Mouse (Mus musculus): Measurements from ENCODE around the gene Padi6. TPM values are rescaled to one million over a fixed set of nuclear protein-coding genes. Genes with fewer than 3 reads are reported as not detected.

The Padi6 gene
- polyA plus RNA-seq, 1 experiment from 2014 or later, result not detected

DNA sequence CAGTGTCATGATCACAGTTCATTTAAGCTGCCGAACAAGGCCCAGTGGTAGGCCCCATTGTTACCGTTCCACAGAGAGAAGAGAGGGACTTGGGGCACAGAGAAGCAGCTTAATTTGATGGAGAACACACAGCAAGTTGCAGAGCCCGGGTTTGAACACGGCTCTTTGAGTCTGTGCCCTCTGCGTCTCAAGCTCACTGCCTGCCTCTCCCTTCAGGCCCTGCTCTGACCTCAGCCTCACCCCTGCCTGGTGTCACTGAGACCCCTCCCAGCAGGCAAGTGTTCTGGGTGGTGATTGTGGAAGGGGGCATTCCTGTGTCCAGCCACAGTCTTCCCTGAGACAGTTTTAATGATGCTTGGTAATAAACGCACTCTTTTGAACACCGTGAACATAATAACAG is 47.3 kb downstream of the Padi6 start:
- ATAC-seq (ENCODE audit: low read depth) (no peak), DNase-seq (no peak)
- Histone ChIP-seq H3K4me2 (no peak overlapping the region; the same call in 1 of the 2 replicates), H3K9me3 (replicated peaks) (no peaks in the 10 kb centered on the region), H3K36me3 (no peaks in the 10 kb centered on the region), H3K27ac (peak overlapping the region; percentile 91), H3K9ac (0 out of 2 replicates have a peak overlapping the region, but pooled peaks have one; percentile 60), H3K4me3 (replicated peaks) (no peak overlapping the region), H3K4me1 (replicated peaks) (peaks cover 88% of the 10 kb centered on the region), H3K27me3 (no peaks in the 10 kb centered on the region)
- 83% methylated on average over 7 of the region's 7 CpGs for WGBS (ENCODE audit: insufficient replicate concordance)

DNA sequence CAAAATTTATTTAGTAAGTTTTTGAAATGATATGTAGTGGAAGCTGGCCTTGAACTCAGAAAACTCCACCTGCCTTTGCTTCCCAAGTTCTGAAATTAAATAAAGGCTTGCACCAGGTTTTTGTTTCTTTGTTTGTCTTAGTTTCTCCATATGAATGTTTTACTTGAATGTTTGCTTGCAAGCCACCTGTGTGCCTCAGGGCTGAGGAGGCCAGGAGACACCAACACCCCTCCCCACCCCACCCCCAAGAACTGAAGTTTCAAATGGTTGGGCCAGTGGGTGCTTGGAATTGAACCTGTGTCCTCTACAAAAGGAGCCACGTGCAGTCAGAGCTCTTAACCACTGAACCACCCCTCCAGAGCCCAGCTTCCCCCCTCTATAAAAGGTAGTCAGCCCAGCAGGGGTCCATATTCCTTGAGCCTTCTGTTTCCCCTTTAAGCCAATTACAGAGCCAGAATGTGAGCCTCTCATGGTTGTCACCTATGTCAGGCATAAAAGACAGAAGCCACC is 47.8 kb downstream of the Padi6 start:
- no peaks in the 10 kb centered on the region for H3K36me3 ChIP-seq
- no peak overlapping the region for H3K4me3 ChIP-seq (replicated peaks)
- ATAC-seq (ENCODE audit: low read depth), result no peak
- DNase-seq, result no peak
- WGBS (ENCODE audit: insufficient replicate concordance), result 45% methylated on average over 1 of the region's 1 CpGs
- no peaks in the 10 kb centered on the region for H3K27me3 ChIP-seq
- 0 out of 2 replicates have a peak overlapping the region, but pooled peaks have one; percentile 60 for H3K9ac ChIP-seq
- peaks cover 89% of the 10 kb centered on the region for H3K4me1 ChIP-seq (replicated peaks)
- H3K9me3 ChIP-seq (replicated peaks), result no peaks in the 10 kb centered on the region
- peak overlapping the region; percentile 91; the same call in 1 of the 2 replicates for H3K27ac ChIP-seq
- H3K4me2 ChIP-seq, result no peak overlapping the region

DNA sequence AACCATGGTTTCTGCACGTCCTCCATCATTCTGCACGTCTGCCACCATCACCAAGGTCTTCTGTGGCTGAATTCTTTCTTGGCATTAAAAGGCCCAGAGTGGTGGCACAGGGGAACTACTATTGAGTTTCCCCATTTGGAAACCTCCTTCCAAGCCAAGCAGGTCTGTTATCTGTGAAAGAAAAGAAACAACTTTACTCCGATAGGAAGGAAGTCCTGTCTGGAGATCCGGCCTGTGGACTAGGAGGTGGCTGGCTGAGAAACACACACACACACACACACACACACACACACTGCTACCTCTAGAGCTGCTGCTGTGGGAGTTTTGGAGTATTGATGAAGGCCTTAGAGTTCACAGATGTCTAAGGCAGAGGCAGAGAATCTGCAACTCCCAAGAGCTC is 48.9 kb downstream of the Padi6 start:
- no peak for DNase-seq
- Histone ChIP-seq H3K4me2 (no peak overlapping the region), H3K9ac (peak overlapping the region; percentile 45), H3K9me3 (replicated peaks) (no peaks in the 10 kb centered on the region), H3K4me1 (replicated peaks) (peaks cover 89% of the 10 kb centered on the region), H3K4me3 (replicated peaks) (no peak overlapping the region), H3K36me3 (no peaks in the 10 kb centered on the region), H3K27me3 (no peaks in the 10 kb centered on the region), H3K27ac (peak overlapping the region; percentile 61)
- 28% methylated on average over 4 of the region's 4 CpGs for WGBS (ENCODE audit: insufficient replicate concordance)
- no peak for ATAC-seq (ENCODE audit: low read depth)

DNA sequence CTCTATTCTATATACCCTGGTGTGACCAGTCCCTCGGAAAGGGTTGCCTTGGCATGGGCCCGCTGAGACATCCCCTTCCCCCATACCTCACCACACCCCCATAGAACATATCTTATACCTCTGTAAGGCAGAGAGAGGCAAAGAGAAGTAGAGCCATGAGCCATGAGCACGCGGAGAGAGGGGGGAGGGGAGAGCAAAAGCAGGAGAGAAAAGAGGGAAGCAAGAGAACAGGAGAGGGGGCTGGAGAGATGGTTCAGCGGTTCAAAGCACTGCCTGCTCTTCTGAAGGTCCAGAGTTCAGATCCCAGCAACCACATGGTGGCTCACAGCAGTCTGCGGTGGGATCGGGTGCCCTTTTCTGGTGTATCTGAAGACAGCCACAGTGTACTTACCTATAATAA is 51.0 kb downstream of the Padi6 start:
- Histone ChIP-seq H3K4me2 (no peak overlapping the region), H3K27ac (peak overlapping the region; percentile 59), H3K9ac (peak overlapping the region; percentile 1; the same call in 1 of the 2 replicates), H3K4me3 (replicated peaks) (no peak overlapping the region), H3K9me3 (replicated peaks) (no peaks in the 10 kb centered on the region), H3K27me3 (no peaks in the 10 kb centered on the region), H3K4me1 (replicated peaks) (peaks cover 96% of the 10 kb centered on the region), H3K36me3 (no peaks in the 10 kb centered on the region)
- DNase-seq, result no peak
- ATAC-seq (ENCODE audit: low read depth), result no peak
- WGBS (ENCODE audit: insufficient replicate concordance), result 44% methylated on average over 7 of the region's 7 CpGs

DNA sequence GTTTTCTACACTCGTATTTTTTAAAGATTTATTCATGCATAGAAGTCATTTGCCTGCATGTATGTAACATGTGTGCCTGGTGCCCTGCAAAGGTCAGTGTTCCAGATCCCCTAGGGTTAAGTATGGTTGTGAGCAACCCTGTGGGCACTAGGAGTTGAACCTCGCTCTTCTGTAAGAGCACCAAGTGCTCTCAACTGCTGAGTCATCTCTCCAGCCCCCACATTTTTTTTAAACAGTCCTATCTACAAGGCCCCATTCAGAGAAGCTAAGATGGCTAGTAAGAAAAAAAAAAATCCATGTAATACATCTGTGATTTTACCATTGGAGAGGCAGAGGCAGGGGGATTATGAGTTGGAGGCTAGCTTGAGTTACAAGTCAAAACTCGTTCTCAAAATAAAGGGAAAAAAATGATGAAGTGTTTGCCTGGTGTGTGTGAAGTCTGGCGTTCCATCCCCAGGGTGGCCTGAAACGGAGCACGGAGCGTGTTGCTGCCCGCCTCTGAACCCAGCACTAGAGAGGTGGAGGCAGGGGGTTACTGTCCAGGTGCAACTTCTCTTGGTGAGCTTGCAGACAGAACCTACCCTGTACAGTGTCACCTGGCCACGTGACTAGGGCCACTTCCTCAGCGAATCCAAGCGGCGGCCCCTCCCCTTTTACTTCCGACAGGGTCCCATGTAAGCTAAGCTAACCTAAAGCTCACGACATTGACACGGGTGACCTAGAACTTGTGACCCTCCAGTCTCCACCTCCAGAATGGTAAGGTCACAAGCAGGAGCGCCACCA is 52.4 kb downstream of the Padi6 start:
- Histone ChIP-seq H3K9ac (peak overlapping the region; percentile 51), H3K27me3 (no peaks in the 10 kb centered on the region), H3K4me1 (replicated peaks) (peaks cover 95% of the 10 kb centered on the region), H3K36me3 (no peaks in the 10 kb centered on the region), H3K9me3 (replicated peaks) (no peaks in the 10 kb centered on the region), H3K4me3 (replicated peaks) (0 out of 2 replicates have a peak overlapping the region, but pooled peaks have one; percentile 14), H3K27ac (peak overlapping the region; percentile 82), H3K4me2 (peak overlapping the region; percentile 50)
- ATAC-seq (ENCODE audit: low read depth) (peak; percentile 83), DNase-seq (peak; percentile 60)
- WGBS (ENCODE audit: insufficient replicate concordance), result 45% methylated on average over 16 of the region's 16 CpGs

DNA sequence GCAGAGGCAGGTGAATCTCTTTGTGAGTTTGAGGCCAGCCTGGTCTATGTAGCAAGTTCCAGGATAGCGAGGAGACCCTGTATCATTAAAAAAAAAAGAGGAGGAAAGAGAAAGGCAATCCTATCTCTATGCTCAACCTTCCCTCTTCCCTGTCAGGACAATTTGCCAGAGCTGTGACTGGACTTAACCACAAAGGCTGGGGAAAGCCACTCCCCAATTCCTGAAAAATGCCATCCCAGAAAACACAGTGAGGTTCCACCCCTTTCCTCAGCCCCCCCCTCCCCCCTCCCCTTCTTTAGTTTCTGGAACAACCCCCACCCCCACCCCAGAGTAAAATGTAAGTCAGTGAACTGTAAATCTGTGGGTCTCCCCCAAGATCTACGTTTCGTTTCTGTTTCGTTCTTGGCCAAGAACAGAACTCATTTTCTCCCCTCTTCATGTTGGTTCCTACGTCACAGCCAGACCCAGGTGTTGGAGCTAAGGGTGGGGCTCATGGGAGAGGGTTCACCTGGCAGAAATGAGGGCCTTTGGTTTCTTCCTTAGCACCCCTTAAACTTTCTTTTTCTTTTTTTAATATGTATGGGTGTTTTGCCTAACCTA is 53.5 kb downstream of the Padi6 start:
- no peaks in the 10 kb centered on the region for H3K27me3 ChIP-seq
- H3K27ac ChIP-seq, result peak overlapping the region; percentile 82
- H3K4me3 ChIP-seq (replicated peaks), result no peak overlapping the region
- no peak overlapping the region for H3K9ac ChIP-seq
- ATAC-seq (ENCODE audit: low read depth), result no peak
- WGBS (ENCODE audit: insufficient replicate concordance), result 78% methylated on average over 5 of the region's 5 CpGs
- no peak overlapping the region for H3K4me2 ChIP-seq
- H3K9me3 ChIP-seq (replicated peaks), result no peaks in the 10 kb centered on the region
- H3K4me1 ChIP-seq (replicated peaks), result peaks cover 95% of the 10 kb centered on the region
- DNase-seq, result no peak
- no peaks in the 10 kb centered on the region for H3K36me3 ChIP-seq

DNA sequence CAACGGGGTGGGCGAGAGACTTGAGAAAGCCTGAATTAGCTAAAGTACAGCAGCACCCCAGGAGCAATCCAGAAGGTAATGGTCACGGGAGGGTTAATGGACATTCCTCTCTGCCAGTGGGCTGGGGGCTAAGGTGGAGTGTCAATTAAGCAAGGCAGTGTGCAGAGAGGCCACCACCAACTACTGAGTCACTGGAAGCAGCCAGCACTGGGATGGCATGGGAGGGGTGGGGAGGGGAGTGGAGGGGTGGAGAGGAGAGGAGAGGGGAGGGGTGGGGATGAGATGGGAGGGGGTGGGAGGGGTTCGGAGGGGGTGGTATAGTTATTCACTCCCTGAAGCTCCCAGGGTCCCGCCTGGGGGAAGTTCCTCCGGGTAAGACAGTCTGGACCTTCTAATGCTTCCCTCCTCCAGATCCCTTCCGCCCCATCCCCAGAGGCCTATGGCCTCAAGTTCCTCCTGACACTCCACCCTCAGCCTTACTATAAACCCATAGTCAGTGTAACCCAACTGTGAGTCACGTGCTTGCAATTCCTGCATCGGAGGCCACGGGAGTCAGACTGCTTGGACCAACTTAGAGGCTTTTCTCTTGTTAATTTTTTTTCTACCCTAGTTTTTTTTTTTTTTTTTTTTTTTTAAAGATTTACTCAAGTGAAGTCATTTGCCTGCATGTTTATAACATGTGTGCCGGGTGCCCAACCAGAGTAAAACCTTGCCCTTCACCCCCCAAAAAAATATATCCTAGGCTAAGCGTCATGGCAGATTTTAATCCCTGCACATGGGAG is 54.2 kb downstream of the Padi6 start:
- Histone ChIP-seq H3K9ac (no peak overlapping the region), H3K27ac (peak overlapping the region; percentile 82), H3K9me3 (replicated peaks) (no peaks in the 10 kb centered on the region), H3K4me3 (replicated peaks) (no peak overlapping the region), H3K4me2 (no peak overlapping the region), H3K4me1 (replicated peaks) (peaks cover 95% of the 10 kb centered on the region), H3K36me3 (no peaks in the 10 kb centered on the region), H3K27me3 (no peaks in the 10 kb centered on the region)
- ATAC-seq (ENCODE audit: low read depth), result no peak
- DNase-seq, result no peak
- 44% methylated on average over 12 of the region's 12 CpGs for WGBS (ENCODE audit: insufficient replicate concordance)

DNA sequence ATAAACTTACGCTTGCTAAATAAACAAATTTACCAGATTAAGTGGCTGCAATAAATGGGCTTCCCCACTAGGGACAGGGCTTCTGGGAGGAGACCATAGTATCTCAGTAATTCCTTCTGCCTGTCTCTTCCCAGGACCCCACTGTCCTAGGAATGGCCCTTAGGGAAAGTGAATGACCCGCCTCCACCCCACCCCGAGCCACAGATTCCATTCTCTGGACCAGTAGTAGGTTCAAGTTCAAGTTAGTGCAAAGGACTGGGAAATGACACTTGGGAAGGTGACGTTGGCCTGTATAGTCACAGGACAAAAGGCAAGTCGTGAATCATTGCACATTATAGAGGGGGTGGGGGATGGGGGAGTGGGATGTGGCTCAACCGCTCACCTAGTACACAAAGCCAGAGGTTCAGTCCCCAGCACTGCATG is 57.6 kb downstream of the Padi6 start:
- peak overlapping the region; percentile 73 for H3K9ac ChIP-seq
- H3K4me2 ChIP-seq, result peak overlapping the region; percentile 74
- 28% methylated on average over 6 of the region's 6 CpGs for WGBS (ENCODE audit: insufficient replicate concordance)
- ATAC-seq (ENCODE audit: low read depth) (no peak), DNase-seq (no peak)
- peaks cover 98% of the 10 kb centered on the region for H3K4me1 ChIP-seq (replicated peaks)
- no peaks in the 10 kb centered on the region for H3K27me3 ChIP-seq
- no peaks in the 10 kb centered on the region for H3K36me3 ChIP-seq
- H3K4me3 ChIP-seq (replicated peaks), result peak overlapping the region; percentile 53
- H3K27ac ChIP-seq, result peak overlapping the region; percentile 88
- no peaks in the 10 kb centered on the region for H3K9me3 ChIP-seq (replicated peaks)

DNA sequence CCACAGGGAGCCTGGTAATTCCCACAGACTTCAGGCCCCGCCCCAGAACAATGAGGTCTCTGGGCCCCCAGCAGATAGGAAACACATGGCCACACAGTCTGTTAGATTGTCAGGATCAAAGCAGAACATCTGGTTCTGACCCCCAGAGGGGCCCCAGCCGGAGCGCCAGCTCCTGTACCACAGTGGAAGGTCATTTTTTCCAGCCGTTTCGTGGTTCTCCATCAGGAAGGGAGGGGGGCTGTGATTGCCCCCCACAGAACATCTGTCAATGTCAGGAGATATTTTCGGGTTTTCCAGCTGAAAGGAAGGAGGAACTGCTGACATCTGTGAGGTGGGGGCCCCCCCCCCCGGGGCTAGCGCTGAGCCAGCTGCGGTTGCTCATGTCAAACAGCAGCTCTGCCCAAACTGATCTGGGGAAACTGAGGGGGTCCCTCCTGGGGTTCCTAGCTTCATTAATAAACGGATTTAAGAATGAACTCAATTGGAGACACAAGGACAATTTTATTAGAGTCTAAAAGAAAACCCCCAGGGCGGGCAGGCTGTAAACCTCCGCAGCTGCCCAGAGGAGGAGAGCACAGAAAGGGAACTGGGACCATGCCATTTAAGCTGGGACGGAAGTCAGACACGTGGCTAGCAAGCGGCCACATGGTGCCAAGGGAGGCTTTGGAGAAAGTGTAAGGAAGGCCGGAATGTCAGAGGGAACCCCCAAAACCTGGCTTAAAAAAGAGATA is 58.1 kb downstream of the Padi6 start:
- peaks cover 96% of the 10 kb centered on the region for H3K4me1 ChIP-seq (replicated peaks)
- peak overlapping the region; percentile 73 for H3K9ac ChIP-seq
- ATAC-seq (ENCODE audit: low read depth), result peak; percentile 90
- 4% methylated on average over 16 of the region's 16 CpGs for WGBS (ENCODE audit: insufficient replicate concordance)
- peak overlapping the region; percentile 53 for H3K4me3 ChIP-seq (replicated peaks)
- no peaks in the 10 kb centered on the region for H3K27me3 ChIP-seq
- no peaks in the 10 kb centered on the region for H3K9me3 ChIP-seq (replicated peaks)
- peak; percentile 71 for DNase-seq
- H3K4me2 ChIP-seq, result peak overlapping the region; percentile 74
- H3K36me3 ChIP-seq, result no peaks in the 10 kb centered on the region
- H3K27ac ChIP-seq, result peak overlapping the region; percentile 88

DNA sequence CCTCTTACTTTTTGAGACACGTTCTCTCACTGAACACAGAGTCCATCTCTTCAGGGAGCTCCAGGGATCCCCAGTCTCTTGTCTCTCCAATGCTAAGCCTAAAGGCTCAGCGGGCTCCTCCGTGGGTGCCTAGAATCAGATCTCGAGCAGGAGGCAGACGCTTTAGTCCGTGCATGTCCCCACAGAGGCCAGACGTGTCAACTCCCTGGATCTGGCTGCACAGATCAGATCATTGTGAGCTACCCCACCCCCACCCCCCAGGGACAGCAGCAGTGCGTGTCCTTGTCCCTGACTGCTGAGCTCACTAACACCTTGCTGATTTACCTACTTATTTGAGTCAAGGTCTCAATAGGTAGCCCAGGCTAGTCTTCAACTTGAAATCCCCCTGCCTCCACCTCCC is 58.8 kb downstream of the Padi6 start:
- Histone ChIP-seq H3K9ac (peak overlapping the region; percentile 73), H3K27me3 (no peaks in the 10 kb centered on the region), H3K9me3 (replicated peaks) (no peaks in the 10 kb centered on the region), H3K4me2 (peak overlapping the region; percentile 74), H3K27ac (peak overlapping the region; percentile 88), H3K4me1 (replicated peaks) (peaks cover 93% of the 10 kb centered on the region), H3K36me3 (no peaks in the 10 kb centered on the region), H3K4me3 (replicated peaks) (peak overlapping the region; percentile 53)
- no peak for DNase-seq
- peak; percentile 75 for ATAC-seq (ENCODE audit: low read depth)
- 11% methylated on average over 8 of the region's 8 CpGs for WGBS (ENCODE audit: insufficient replicate concordance)

All from liver, embryonic 13.5 days (tissue).